Mouse (Mus musculus): ENCODE data around the gene Tjp2. TPM values are rescaled to one million over a fixed set of nuclear protein-coding genes. Genes with fewer than 3 reads are reported as not detected.
A peak's percentile ranks its signal among the peaks of the same experiment; 100 is the strongest.

Gene Tjp2
- polyA plus RNA-seq, 1 experiment from 2014 or later = 22.7 TPM

DNA sequence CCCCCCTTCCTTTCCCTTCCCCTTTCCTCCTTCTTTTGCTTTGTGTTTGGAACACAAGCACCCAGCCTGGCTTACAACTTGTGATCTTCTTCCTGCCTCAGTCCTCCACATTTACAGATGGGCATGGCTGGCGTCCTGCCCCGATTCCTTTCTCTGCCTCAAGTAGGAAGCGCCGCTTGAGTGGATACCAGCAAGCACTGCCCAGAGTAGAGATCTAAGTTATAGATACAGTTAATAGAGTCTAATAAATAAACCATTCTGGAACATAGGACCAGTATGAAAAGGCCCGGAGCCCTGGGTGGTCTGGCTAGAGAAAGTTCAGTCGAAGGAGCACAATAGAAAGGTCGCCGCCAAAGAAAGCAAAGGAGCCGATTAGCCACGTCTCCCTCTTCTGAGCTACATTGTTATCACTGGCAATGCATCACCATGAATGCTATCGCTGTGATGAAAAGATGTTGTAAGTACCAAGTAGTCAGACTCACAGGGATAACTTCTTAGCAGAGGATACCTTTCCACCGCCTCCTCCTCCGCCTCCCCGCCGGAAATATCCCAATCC, 41.1 kb downstream of the Tjp2 start:
- H3K4me2 ChIP-seq (ENCODE audit: low read length) = no peak overlapping the region
- no peak overlapping the region for H3K9ac ChIP-seq (ENCODE audit: low read length)
- no peak overlapping the region for H3K4me3 ChIP-seq (ENCODE audit: control insufficient read depth in 1 of 2, insufficient read depth in 1 of 2, low read depth in 1 of 2, low read length in 2 of 2)
- no peaks in the 10 kb centered on the region for H3K9me3 ChIP-seq (ENCODE audit: control insufficient read depth, low read length)
- no peak for ATAC-seq (ENCODE audit: insufficient number of reproducible peaks, insufficient read depth, low FRiP score, low read depth)
- 78% methylated on average over 15 of the region's 15 CpGs for WGBS
- H3K36me3 ChIP-seq (ENCODE audit: control insufficient read depth, insufficient read depth, low read length) = no peaks in the 10 kb centered on the region
- peaks cover 5 to 6% of the 10 kb centered on the region in 2 experiments; a peak in 3 of 4 replicates for H3K4me1 ChIP-seq (ENCODE audit: control insufficient read depth in 2 of 2, insufficient read depth in 2 of 2, low read length in 2 of 2)
- H3K27me3 ChIP-seq (ENCODE audit: control insufficient read depth, insufficient read depth, low read length) = no peaks in the 10 kb centered on the region
- H3K27ac ChIP-seq (replicated peaks in 1 of 2; ENCODE audit: control insufficient read depth in 1 of 2, insufficient read depth in 1 of 2, low read depth in 2 of 2, low read length in 2 of 2) = no peak overlapping the region

- H3K9ac ChIP-seq (ENCODE audit: low read length) = no peak overlapping the region
- no peak for ATAC-seq (ENCODE audit: insufficient number of reproducible peaks, insufficient read depth, low FRiP score, low read depth)
- H3K4me3 ChIP-seq (ENCODE audit: control insufficient read depth in 1 of 2, insufficient read depth in 1 of 2, low read depth in 1 of 2, low read length in 2 of 2) = no peak overlapping the region
- no peaks in the 10 kb centered on the region for H3K27me3 ChIP-seq (ENCODE audit: control insufficient read depth, insufficient read depth, low read length)
- H3K4me1 ChIP-seq (ENCODE audit: control insufficient read depth in 2 of 2, insufficient read depth in 2 of 2, low read length in 2 of 2) = peaks cover 5 to 10% of the 10 kb centered on the region in 2 experiments
- WGBS = 72% methylated on average over 8 of the region's 8 CpGs
- H3K27ac ChIP-seq (replicated peaks in 1 of 2; ENCODE audit: control insufficient read depth in 1 of 2, insufficient read depth in 1 of 2, low read depth in 2 of 2, low read length in 2 of 2) = no peak overlapping the region
- no peaks in the 10 kb centered on the region for H3K36me3 ChIP-seq (ENCODE audit: control insufficient read depth, insufficient read depth, low read length)
- no peak overlapping the region for H3K4me2 ChIP-seq (ENCODE audit: low read length)
- H3K9me3 ChIP-seq (ENCODE audit: control insufficient read depth, low read length) = no peaks in the 10 kb centered on the region
Measured at GRCm38 (mm10) chr19:24180415-24180814, 44.4 kb downstream of the Tjp2 start.

DNA sequence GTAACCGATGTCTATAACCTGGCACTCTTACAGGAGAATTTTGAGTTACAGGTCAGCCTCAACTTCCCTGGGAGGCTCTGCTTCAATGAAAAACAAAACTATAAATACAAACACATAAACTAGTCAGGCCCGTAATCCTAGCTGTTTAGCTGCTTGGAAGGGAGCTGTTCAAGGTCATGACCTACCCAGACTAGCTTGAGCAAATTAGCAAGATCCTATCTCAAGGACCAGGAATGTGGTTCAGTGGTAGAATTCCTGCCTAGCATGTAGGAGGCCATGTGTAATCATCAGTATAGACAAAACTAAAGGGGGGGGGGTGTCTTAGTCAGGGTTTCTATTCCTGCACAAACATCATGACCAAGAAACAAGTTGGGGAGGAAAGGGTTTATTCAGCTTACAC, 46.7 kb downstream of the Tjp2 start:
- Histone ChIP-seq H3K27me3 (ENCODE audit: control insufficient read depth, insufficient read depth, low read length) (no peaks in the 10 kb centered on the region), H3K4me1 (ENCODE audit: control insufficient read depth in 2 of 2, insufficient read depth in 2 of 2, low read length in 2 of 2) (peaks cover 5 to 15% of the 10 kb centered on the region in 2 experiments), H3K27ac (replicated peaks in 1 of 2; ENCODE audit: control insufficient read depth in 1 of 2, insufficient read depth in 1 of 2, low read depth in 2 of 2, low read length in 2 of 2) (no peak overlapping the region), H3K36me3 (ENCODE audit: control insufficient read depth, insufficient read depth, low read length) (no peaks in the 10 kb centered on the region), H3K9me3 (ENCODE audit: control insufficient read depth, low read length) (no peaks in the 10 kb centered on the region), H3K4me2 (ENCODE audit: low read length) (no peak overlapping the region), H3K4me3 (ENCODE audit: control insufficient read depth in 1 of 2, insufficient read depth in 1 of 2, low read depth in 1 of 2, low read length in 2 of 2) (no peak overlapping the region), H3K9ac (ENCODE audit: low read length) (no peak overlapping the region)
- no peak for ATAC-seq (ENCODE audit: insufficient number of reproducible peaks, insufficient read depth, low FRiP score, low read depth)
- 75% methylated on average over 2 of the region's 2 CpGs for WGBS

DNA sequence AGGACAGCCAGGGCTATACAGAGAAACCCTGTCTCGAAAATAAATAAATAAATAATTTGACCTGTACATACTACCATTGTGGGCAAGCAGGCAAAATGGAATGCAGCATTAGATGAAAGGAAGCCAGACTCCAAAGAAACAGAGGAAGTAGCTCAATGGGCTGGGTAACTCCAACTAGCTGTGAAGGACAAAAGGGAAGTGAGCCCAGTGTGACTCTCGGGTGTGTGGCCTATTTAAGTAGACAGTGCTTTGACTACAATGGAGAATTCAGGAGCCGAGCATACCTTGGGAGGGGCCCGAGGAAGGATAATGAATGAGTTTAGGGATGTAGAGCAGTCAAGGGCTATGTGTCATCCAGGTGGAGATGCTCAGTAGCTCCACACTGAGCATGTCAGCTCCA, 48.1 kb downstream of the Tjp2 start:
- H3K4me2 ChIP-seq (ENCODE audit: low read length) = no peak overlapping the region
- H3K36me3 ChIP-seq (ENCODE audit: control insufficient read depth, insufficient read depth, low read length) = no peaks in the 10 kb centered on the region
- 83% methylated on average over 4 of the region's 4 CpGs for WGBS
- no peaks in the 10 kb centered on the region for H3K27me3 ChIP-seq (ENCODE audit: control insufficient read depth, insufficient read depth, low read length)
- no peak overlapping the region for H3K27ac ChIP-seq (replicated peaks in 1 of 2; ENCODE audit: control insufficient read depth in 1 of 2, insufficient read depth in 1 of 2, low read depth in 2 of 2, low read length in 2 of 2)
- no peaks in the 10 kb centered on the region for H3K9me3 ChIP-seq (ENCODE audit: control insufficient read depth, low read length)
- H3K9ac ChIP-seq (ENCODE audit: low read length) = no peak overlapping the region
- no peak for ATAC-seq (ENCODE audit: insufficient number of reproducible peaks, insufficient read depth, low FRiP score, low read depth)
- H3K4me1 ChIP-seq (ENCODE audit: control insufficient read depth in 2 of 2, insufficient read depth in 2 of 2, low read length in 2 of 2) = peaks cover 8 to 29% of the 10 kb centered on the region in 2 experiments
- H3K4me3 ChIP-seq (ENCODE audit: control insufficient read depth in 1 of 2, insufficient read depth in 1 of 2, low read depth in 1 of 2, low read length in 2 of 2) = no peak overlapping the region

DNA sequence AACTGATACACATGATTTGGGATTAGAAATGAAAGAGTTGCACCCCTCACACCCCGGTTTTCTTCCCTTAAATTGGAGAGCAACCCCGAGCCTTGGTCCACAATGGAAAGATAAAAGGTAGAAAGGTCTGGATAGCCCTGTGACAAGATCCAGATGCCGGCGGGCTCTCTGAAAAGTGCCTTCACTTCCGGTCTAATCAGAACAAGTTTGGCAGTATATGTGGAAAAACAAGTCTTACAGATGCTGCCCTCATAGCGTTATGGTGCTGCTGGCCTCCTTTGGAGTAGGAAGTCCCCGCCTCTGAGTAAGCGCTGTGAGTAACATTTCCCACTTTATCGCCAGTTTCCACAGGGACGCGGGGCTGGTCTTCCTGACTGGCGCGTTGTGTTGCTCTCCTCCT, 49.9 kb downstream of the Tjp2 start:
- H3K27me3 ChIP-seq (ENCODE audit: control insufficient read depth, insufficient read depth, low read length) = no peaks in the 10 kb centered on the region
- peak overlapping the region; percentile 80 to 93 for H3K27ac ChIP-seq (replicated peaks in 1 of 2; ENCODE audit: control insufficient read depth in 1 of 2, insufficient read depth in 1 of 2, low read depth in 2 of 2, low read length in 2 of 2)
- H3K4me3 ChIP-seq (ENCODE audit: control insufficient read depth in 1 of 2, insufficient read depth in 1 of 2, low read depth in 1 of 2, low read length in 2 of 2) = peak overlapping the region; percentile 72 to 85
- no peak for ATAC-seq (ENCODE audit: insufficient number of reproducible peaks, insufficient read depth, low FRiP score, low read depth)
- peaks cover 10 to 33% of the 10 kb centered on the region in 2 experiments for H3K4me1 ChIP-seq (ENCODE audit: control insufficient read depth in 2 of 2, insufficient read depth in 2 of 2, low read length in 2 of 2)
- H3K36me3 ChIP-seq (ENCODE audit: control insufficient read depth, insufficient read depth, low read length) = no peaks in the 10 kb centered on the region
- peak overlapping the region; percentile 93 for H3K9ac ChIP-seq (ENCODE audit: low read length)
- under 1% methylated on average over 13 of the region's 13 CpGs for WGBS
- H3K9me3 ChIP-seq (ENCODE audit: control insufficient read depth, low read length) = no peaks in the 10 kb centered on the region
- peak overlapping the region; percentile 84 for H3K4me2 ChIP-seq (ENCODE audit: low read length)

DNA sequence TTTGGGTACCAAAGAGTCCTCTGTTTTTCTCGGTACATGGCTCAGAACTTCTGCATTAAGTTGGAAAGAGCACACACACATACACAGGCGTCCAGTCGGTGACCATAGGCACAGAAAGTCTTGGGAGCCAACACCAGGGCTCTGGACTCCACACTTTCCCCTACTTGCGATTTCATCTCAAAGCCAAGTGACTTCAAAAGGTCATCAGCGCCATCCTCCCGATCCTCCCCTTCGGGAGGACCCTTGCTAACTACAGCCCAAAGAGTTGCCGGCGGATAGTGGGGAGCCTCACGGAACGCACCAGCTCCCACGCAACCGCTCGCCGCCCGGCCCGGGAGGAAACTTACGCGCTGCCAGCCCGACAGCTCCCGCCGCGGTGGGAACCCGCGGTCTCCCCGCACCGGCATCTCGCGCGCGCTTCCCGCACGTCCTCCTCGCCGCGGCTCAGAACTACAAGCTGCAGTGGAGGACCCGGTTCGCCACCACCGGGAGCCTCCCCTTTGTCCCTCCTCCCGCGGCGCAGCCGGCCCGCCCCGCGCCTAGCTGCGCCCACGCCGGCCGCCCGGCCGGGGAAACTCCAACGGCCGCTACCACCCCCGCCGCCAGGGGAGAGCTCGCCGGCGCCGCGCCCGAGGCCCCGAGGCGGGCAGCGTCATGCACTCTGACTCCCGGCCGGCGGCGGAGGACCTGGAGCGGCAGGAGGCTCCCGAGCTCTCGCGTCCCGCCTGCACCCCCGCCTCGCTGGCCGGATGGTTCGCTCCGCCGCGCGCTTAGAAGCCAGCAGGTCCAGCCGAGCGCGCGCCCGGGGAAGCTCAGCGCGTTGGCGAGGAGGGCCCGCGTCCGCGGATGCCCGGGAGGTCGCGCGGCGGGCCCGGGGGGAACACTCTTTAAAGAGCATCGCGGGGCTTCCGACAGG, 51.0 kb downstream of the Tjp2 start:
- peak; percentile 85 for ATAC-seq (ENCODE audit: insufficient number of reproducible peaks, insufficient read depth, low FRiP score, low read depth)
- Histone ChIP-seq H3K4me2 (ENCODE audit: low read length) (peak overlapping the region; percentile 84), H3K4me1 (ENCODE audit: control insufficient read depth in 2 of 2, insufficient read depth in 2 of 2, low read length in 2 of 2) (peaks cover 10 to 38% of the 10 kb centered on the region in 2 experiments), H3K27ac (replicated peaks in 1 of 2; ENCODE audit: control insufficient read depth in 1 of 2, insufficient read depth in 1 of 2, low read depth in 2 of 2, low read length in 2 of 2) (peak overlapping the region; percentile 80 to 93), H3K27me3 (ENCODE audit: control insufficient read depth, insufficient read depth, low read length) (no peaks in the 10 kb centered on the region), H3K9ac (ENCODE audit: low read length) (peak overlapping the region; percentile 93), H3K4me3 (ENCODE audit: control insufficient read depth in 1 of 2, insufficient read depth in 1 of 2, low read depth in 1 of 2, low read length in 2 of 2) (peak overlapping the region; percentile 72 to 85), H3K36me3 (ENCODE audit: control insufficient read depth, insufficient read depth, low read length) (no peaks in the 10 kb centered on the region), H3K9me3 (ENCODE audit: control insufficient read depth, low read length) (no peaks in the 10 kb centered on the region)
- WGBS = under 1% methylated on average over 99 of the region's 103 CpGs

DNA sequence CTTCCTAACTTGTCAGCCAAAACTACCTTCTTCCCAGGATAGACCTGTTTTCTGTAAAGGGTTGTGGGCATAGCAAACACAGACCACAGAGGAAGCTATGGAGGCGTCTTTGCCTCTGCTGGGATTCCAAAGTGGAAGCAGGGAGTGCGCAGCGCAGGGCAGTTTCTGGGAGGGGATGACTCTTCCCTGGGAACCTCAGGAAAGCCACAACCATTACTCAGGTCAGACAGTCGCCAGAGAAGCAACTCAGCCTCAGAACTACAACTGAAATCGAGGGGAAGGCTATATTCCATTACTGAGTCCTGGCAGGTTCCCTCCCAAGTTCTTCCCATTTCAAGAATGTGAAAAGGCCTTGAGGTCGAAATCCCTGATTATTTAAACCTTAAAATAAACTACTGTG, 51.8 kb downstream of the Tjp2 start:
- H3K36me3 ChIP-seq (ENCODE audit: control insufficient read depth, insufficient read depth, low read length) = no peaks in the 10 kb centered on the region
- peak overlapping the region; percentile 72 to 85 for H3K4me3 ChIP-seq (ENCODE audit: control insufficient read depth in 1 of 2, insufficient read depth in 1 of 2, low read depth in 1 of 2, low read length in 2 of 2)
- ATAC-seq (ENCODE audit: insufficient number of reproducible peaks, insufficient read depth, low FRiP score, low read depth) = no peak
- H3K27me3 ChIP-seq (ENCODE audit: control insufficient read depth, insufficient read depth, low read length) = no peaks in the 10 kb centered on the region
- H3K4me1 ChIP-seq (ENCODE audit: control insufficient read depth in 2 of 2, insufficient read depth in 2 of 2, low read length in 2 of 2) = peaks cover 16 to 46% of the 10 kb centered on the region in 2 experiments
- peak overlapping the region; percentile 93 for H3K9ac ChIP-seq (ENCODE audit: low read length)
- peak overlapping the region in 1 of 2 experiments; percentile 93; a peak in 3 of 4 replicates for H3K27ac ChIP-seq (replicated peaks in 1 of 2; ENCODE audit: control insufficient read depth in 1 of 2, insufficient read depth in 1 of 2, low read depth in 2 of 2, low read length in 2 of 2)
- WGBS = 18% methylated on average over 6 of the region's 6 CpGs
- no peaks in the 10 kb centered on the region for H3K9me3 ChIP-seq (ENCODE audit: control insufficient read depth, low read length)
- peak overlapping the region; percentile 84 for H3K4me2 ChIP-seq (ENCODE audit: low read length)
